Mouse (Mus musculus): ENCODE data around the gene Slu7. TPM values are rescaled to one million over a fixed set of nuclear protein-coding genes. Genes with fewer than 3 reads are reported as not detected.
A peak's percentile ranks its signal among the peaks of the same experiment; 100 is the strongest.

Gene Slu7
- polyA plus RNA-seq, 1 experiment from 2014 or later, result 47.9 TPM

GRCm38 (mm10) chr11:43425166-43425709 lies 8.3 kb upstream of the Slu7 start:
- H3K36me3 ChIP-seq (ENCODE audit: insufficient read depth), result peaks cover 4% of the 10 kb centered on the region; the same call in 1 of the 2 replicates
- H3K9ac ChIP-seq, result peak overlapping the region; percentile 73
- H3K9me3 ChIP-seq (ENCODE audit: low read depth, low read length), result no peaks in the 10 kb centered on the region
- H3K27ac ChIP-seq (ENCODE audit: low read depth), result no peak overlapping the region
- peak overlapping the region; percentile 63 for H3K4me2 ChIP-seq
- 80% methylated on average over 9 of the region's 9 CpGs for WGBS
- TF ChIP-seq CTCF (IDR thresholded peaks at IDR 0.05; ENCODE audit: low read depth), result no peak
- peak overlapping the region; percentile 60 for H3K4me3 ChIP-seq (ENCODE audit: low read depth, low read length)
- DNase-seq, result no peak
- no peaks in the 10 kb centered on the region for H3K27me3 ChIP-seq (ENCODE audit: insufficient read depth, low read length)
- ATAC-seq (ENCODE audit: insufficient read depth), result peak; percentile 6; the same call in 1 of the 2 replicates
- peaks cover 6% of the 10 kb centered on the region; the same call in 1 of the 2 replicates for H3K4me1 ChIP-seq (ENCODE audit: insufficient read depth)

DNA sequence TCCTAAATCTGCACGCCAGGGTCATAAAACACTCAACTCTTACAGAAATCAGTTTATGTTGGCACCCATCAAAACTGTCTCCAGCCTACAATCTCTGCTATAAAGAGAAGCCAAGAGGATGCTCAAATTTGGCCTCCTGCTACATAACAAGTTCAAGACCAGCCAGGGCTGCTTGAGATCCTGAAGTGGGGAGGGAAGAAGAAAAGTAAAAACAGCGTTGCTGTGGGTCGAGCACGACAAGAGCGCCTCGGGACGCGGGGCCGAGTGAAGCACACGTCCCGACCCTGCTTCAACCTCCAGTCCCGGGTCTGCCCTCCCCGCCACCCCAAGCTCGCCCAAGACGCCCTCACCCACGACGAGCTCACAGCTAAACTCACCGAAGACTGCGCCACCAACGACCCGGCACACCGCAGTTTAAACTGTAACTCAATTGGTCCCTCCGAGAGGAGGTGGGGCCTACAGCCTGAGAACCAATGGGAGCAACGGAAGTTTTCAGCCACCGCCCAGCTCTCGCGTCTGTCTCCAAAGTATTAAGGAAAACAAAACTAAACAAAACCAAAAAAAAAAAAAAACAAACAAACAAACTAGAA lies 7.6 kb upstream of the Slu7 start, which contains the start of gene Pttg1:
Gene Pttg1 (minus strand): TSS at position 428 of the 590 bp plus-strand sequence.
- Histone ChIP-seq H3K4me3 (ENCODE audit: low read depth, low read length) (peak within 1 kb of the TSS; percentile 60), H3K27me3 (ENCODE audit: insufficient read depth, low read length) (no peaks in the 10 kb centered on the region), H3K4me2 (peak within 1 kb of the TSS; percentile 63), H3K36me3 (ENCODE audit: insufficient read depth) (peaks cover 1% of the 10 kb centered on the region; the same call in 1 of the 2 replicates), H3K9ac (peak within 1 kb of the TSS; percentile 73), H3K4me1 (ENCODE audit: insufficient read depth) (peaks cover 6% of the 10 kb centered on the region; the same call in 1 of the 2 replicates), H3K9me3 (ENCODE audit: low read depth, low read length) (no peaks in the 10 kb centered on the region), H3K27ac (ENCODE audit: low read depth) (peak within 1 kb of the TSS; percentile 43; the same call in 1 of the 2 replicates)
- TF ChIP-seq CTCF (IDR thresholded peaks at IDR 0.05; ENCODE audit: low read depth), result no peak
- ATAC-seq (ENCODE audit: insufficient read depth) (peak; percentile 97), DNase-seq (peak; percentile 93)
- WGBS, result 2% methylated on average over 27 of the region's 27 CpGs

DNA sequence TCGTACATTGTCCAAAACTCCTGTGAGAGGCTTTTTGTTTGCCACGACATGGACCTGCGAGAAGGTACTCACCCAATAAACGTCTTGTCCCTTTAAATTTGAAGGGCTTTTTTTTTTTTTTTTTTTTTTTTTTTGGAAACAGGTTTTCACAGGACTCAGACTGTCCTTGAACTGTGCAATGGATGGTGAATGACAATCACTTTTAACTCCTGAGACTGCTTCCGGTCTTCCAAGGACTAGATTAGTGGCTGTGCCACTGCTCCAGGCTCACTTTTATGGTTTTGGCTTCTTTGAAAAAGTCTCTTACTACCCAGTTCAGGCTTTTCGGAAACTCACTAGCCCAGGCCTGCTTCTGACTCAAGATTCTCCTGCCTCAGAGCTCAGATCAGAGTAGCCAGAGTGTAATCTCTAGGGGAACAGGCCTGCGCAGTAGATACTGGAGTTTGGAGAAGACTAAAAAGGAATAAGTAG lies 7.1 kb upstream of the Slu7 start:
- Histone ChIP-seq H3K4me3 (ENCODE audit: low read depth, low read length) (peak overlapping the region; percentile 60), H3K36me3 (ENCODE audit: insufficient read depth) (no peaks in the 10 kb centered on the region), H3K4me1 (ENCODE audit: insufficient read depth) (peaks cover 6% of the 10 kb centered on the region; the same call in 1 of the 2 replicates), H3K27ac (ENCODE audit: low read depth) (0 out of 2 replicates have a peak overlapping the region, but pooled peaks have one; percentile 5), H3K4me2 (peak overlapping the region; percentile 63), H3K9ac (peak overlapping the region; percentile 30; the same call in 1 of the 2 replicates), H3K9me3 (ENCODE audit: low read depth, low read length) (no peaks in the 10 kb centered on the region), H3K27me3 (ENCODE audit: insufficient read depth, low read length) (no peaks in the 10 kb centered on the region)
- TF ChIP-seq CTCF (IDR thresholded peaks at IDR 0.05; ENCODE audit: low read depth), result no peak
- WGBS, result 16% methylated on average over 7 of the region's 7 CpGs
- peak; percentile 69 for ATAC-seq (ENCODE audit: insufficient read depth)
- DNase-seq, result no peak

DNA sequence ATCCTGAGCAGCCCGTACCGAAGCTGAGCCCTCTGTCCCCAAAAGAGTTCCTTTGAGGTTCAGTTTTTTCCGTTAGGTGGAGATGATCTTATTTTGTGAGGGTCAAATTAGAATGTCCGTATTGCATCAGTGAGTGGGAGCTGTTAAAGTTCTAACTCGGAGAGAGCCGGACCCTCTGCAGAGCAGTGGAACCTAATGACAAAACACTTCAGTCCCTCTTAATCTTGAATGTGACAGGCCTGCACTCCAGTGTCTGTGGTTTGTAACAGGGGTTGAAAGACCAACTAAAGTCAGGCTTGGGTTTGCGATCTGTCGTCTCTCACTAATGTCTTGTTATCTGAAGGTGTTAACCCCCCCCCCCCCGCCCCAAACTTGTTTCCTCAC lies 472 bp downstream of the Slu7 start:
- Histone ChIP-seq H3K27me3 (ENCODE audit: insufficient read depth, low read length) (no peaks in the 10 kb centered on the region), H3K9me3 (ENCODE audit: low read depth, low read length) (no peaks in the 10 kb centered on the region), H3K27ac (ENCODE audit: low read depth) (peak overlapping the region; percentile 16; the same call in 1 of the 2 replicates), H3K4me1 (ENCODE audit: insufficient read depth) (peaks cover 5% of the 10 kb centered on the region; the same call in 1 of the 2 replicates), H3K36me3 (ENCODE audit: insufficient read depth) (peaks cover 20% of the 10 kb centered on the region), H3K4me3 (ENCODE audit: low read depth, low read length) (peak overlapping the region; percentile 88), H3K4me2 (peak overlapping the region; percentile 73), H3K9ac (peak overlapping the region; percentile 78)
- ATAC-seq (ENCODE audit: insufficient read depth) (peak; percentile 71), DNase-seq (no peak)
- TF ChIP-seq CTCF (IDR thresholded peaks at IDR 0.05; ENCODE audit: low read depth), result no peak
- 3% methylated on average over 9 of the region's 9 CpGs for WGBS

DNA sequence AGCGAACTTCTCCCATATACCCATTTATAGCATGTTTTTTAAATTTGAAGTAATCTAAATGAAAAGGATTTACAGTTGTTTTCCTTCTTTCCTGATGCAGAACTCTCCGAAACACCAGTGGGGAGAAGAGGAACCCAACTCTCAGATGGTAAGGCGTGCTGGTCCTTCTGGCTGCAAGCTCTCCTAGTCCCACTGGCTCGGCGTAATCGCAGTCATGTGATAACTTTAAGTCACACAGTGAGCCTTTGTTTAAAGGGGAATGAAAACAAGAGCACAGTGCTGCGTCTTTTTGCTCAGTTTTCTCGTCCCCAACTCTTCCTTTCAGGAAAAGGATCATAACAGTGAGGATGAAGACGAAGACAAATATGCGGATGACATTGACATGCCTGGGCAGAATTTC lies 7.6 kb downstream of the Slu7 start:
- TF ChIP-seq CTCF (IDR thresholded peaks at IDR 0.05; ENCODE audit: low read depth), result no peak
- Histone ChIP-seq H3K36me3 (ENCODE audit: insufficient read depth) (peaks cover 91% of the 10 kb centered on the region), H3K4me1 (ENCODE audit: insufficient read depth) (no peaks in the 10 kb centered on the region), H3K9ac (no peak overlapping the region), H3K9me3 (ENCODE audit: low read depth, low read length) (no peaks in the 10 kb centered on the region), H3K27ac (ENCODE audit: low read depth) (no peak overlapping the region), H3K4me2 (no peak overlapping the region), H3K4me3 (ENCODE audit: low read depth, low read length) (no peak overlapping the region), H3K27me3 (ENCODE audit: insufficient read depth, low read length) (no peaks in the 10 kb centered on the region)
- no peak for ATAC-seq (ENCODE audit: insufficient read depth)
- 93% methylated on average over 10 of the region's 10 CpGs for WGBS
- DNase-seq, result no peak

- ATAC-seq (ENCODE audit: insufficient read depth) (no peak), DNase-seq (no peak)
- Histone ChIP-seq H3K4me1 (ENCODE audit: insufficient read depth) (no peaks in the 10 kb centered on the region), H3K4me3 (ENCODE audit: low read depth, low read length) (no peak overlapping the region), H3K9ac (no peak overlapping the region), H3K9me3 (ENCODE audit: low read depth, low read length) (no peaks in the 10 kb centered on the region), H3K27ac (ENCODE audit: low read depth) (no peak overlapping the region), H3K36me3 (ENCODE audit: insufficient read depth) (peaks cover 92% of the 10 kb centered on the region), H3K27me3 (ENCODE audit: insufficient read depth, low read length) (no peaks in the 10 kb centered on the region), H3K4me2 (no peak overlapping the region)
- TF ChIP-seq CTCF (IDR thresholded peaks at IDR 0.05; ENCODE audit: low read depth), result no peak
- 93% methylated on average over 13 of the region's 13 CpGs for WGBS
Measured at GRCm38 (mm10) chr11:43443183-43443582, 9.6 kb downstream of the Slu7 start.

GRCm38 (mm10) chr11:43449916-43450315 lies 16.4 kb downstream of the Slu7 start:
- WGBS, result 83% methylated on average over 2 of the region's 2 CpGs
- DNase-seq (no peak), ATAC-seq (ENCODE audit: insufficient read depth) (no peak)
- Histone ChIP-seq H3K9ac (no peak overlapping the region), H3K4me3 (ENCODE audit: low read depth, low read length) (no peak overlapping the region), H3K36me3 (ENCODE audit: insufficient read depth) (peaks cover 25% of the 10 kb centered on the region), H3K9me3 (ENCODE audit: low read depth, low read length) (no peaks in the 10 kb centered on the region), H3K4me1 (ENCODE audit: insufficient read depth) (no peaks in the 10 kb centered on the region), H3K27me3 (ENCODE audit: insufficient read depth, low read length) (no peaks in the 10 kb centered on the region), H3K27ac (ENCODE audit: low read depth) (no peak overlapping the region), H3K4me2 (no peak overlapping the region)
- TF ChIP-seq CTCF (IDR thresholded peaks at IDR 0.05; ENCODE audit: low read depth), result no peak

Data from lung, embryonic 14.5 days (tissue).